Comparison of ENCODE assay signal across 20 mouse cellular contexts in the genomic region with DNA sequence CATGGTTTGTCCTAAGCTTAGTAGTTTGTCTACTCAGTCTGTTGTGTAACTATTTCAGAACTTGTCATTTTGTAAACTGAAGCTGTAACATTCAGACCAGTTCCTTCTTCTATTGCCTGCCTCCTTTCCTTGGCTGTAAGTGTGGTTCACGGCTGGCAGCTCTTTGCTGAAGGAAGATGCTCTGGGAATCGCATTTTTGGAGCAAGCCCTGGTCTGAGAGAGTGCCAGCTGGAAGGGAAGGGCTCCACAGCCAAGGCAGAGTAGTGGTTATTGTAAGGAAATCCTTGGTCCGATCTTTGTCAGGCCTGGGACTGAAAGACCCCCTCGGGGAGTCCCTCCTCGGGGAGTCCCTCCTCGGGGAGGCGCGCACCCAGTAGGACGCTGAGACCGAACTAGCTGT. TPM values are rescaled to one million over a fixed set of nuclear protein-coding genes. Genes with fewer than 3 reads are reported as not detected.
DNase-seq lines count a peak whose midpoint lies in the region; ATAC-seq lines count a peak whose summit lies in the region.
"Had no signal": no experiment of that assay in that cellular context is flagged by ENCODE, and none has a peak within 500 bp of the region (broad histone marks: within the 10 kb centered on the region; RNA-seq: fewer than 3 reads in every experiment).

No protein-coding gene starts in this region.

- 87% methylated on average over 10 of the region's 10 CpGs for WGBS in forebrain, embryonic 15.5 days
- 94% methylated on average over 10 of the region's 10 CpGs for WGBS in forebrain, embryonic 13.5 days
- 91% methylated on average over 10 of the region's 10 CpGs for WGBS in heart, embryonic 14.5 days

- H3K4me3 ChIP-seq in forebrain, embryonic 15.5 days: no peak overlapping the region
- no peak overlapping the region for H3K4me3 ChIP-seq in forebrain, embryonic 13.5 days
- H3K4me3 ChIP-seq in heart, embryonic 14.5 days (ENCODE audit: control insufficient read depth in 1 of 2, insufficient read depth in 1 of 2, low read depth in 1 of 2, low read length in 2 of 2): no peak overlapping the region
- H3K4me3 ChIP-seq: embryonic facial prominence, embryonic 15.5 days; layer of hippocampus, adult 2 months; megakaryocyte, embryonic 14.5 days; neural tube, embryonic 13.5 days had no signal

- ATAC-seq in forebrain, embryonic 15.5 days (replicated peaks): no peak
- ATAC-seq in forebrain, embryonic 13.5 days: no peak
- no peak for ATAC-seq in heart, embryonic 14.5 days (ENCODE audit: insufficient number of reproducible peaks, insufficient read depth, low FRiP score, low read depth)

- H3K27me3 ChIP-seq in forebrain, embryonic 15.5 days: no peaks in the 10 kb centered on the region
- no peaks in the 10 kb centered on the region for H3K27me3 ChIP-seq in forebrain, embryonic 13.5 days
- no peaks in the 10 kb centered on the region for H3K27me3 ChIP-seq in heart, embryonic 14.5 days (ENCODE audit: control insufficient read depth, insufficient read depth, low read length)
- H3K27me3 ChIP-seq: embryonic facial prominence, embryonic 15.5 days; megakaryocyte, embryonic 14.5 days; neural tube, embryonic 13.5 days had no signal

- peaks cover 6% of the 10 kb centered on the region; the same call in 1 of the 2 replicates for H3K4me1 ChIP-seq in forebrain, embryonic 15.5 days
- no peaks in the 10 kb centered on the region for H3K4me1 ChIP-seq in forebrain, embryonic 13.5 days
- H3K4me1 ChIP-seq in heart, embryonic 14.5 days (ENCODE audit: control insufficient read depth in 2 of 2, insufficient read depth in 2 of 2, low read length in 2 of 2): peaks cover 14 to 24% of the 10 kb centered on the region in 2 experiments
- H3K4me1 ChIP-seq: embryonic facial prominence, embryonic 15.5 days; neural tube, embryonic 13.5 days had no signal

- no peak overlapping the region for H3K4me2 ChIP-seq in forebrain, embryonic 15.5 days (replicated peaks)
- H3K4me2 ChIP-seq in forebrain, embryonic 13.5 days: no peak overlapping the region
- no peak overlapping the region for H3K4me2 ChIP-seq in heart, embryonic 14.5 days (ENCODE audit: low read length)
- H3K4me2 ChIP-seq: embryonic facial prominence, embryonic 15.5 days; neural tube, embryonic 13.5 days had no signal

- DNase-seq in heart, postnatal 10 days: no peak
- peak; percentile 52 for DNase-seq in cerebellum, adult 11 months
- peak; percentile 89 to 91 for DNase-seq in cerebellum, postnatal 10 days
- no peak for DNase-seq in kidney, adult 9 months
- DNase-seq in spleen, postnatal 4 days (ENCODE audit: low spot score in 2 of 2): no peak
- DNase-seq: adrenal gland, adult 2 months; embryo, embryonic 11 days; kidney, adult 2 months; kidney, postnatal 14 days; liver; lung, adult 18-20 months; midbrain, embryonic 14.5 days; thymus, postnatal 14 days had no signal

- H3K36me3 ChIP-seq in forebrain, embryonic 15.5 days: peaks cover 55% of the 10 kb centered on the region
- peaks cover 84% of the 10 kb centered on the region for H3K36me3 ChIP-seq in forebrain, embryonic 13.5 days (ENCODE audit: poor library complexity, severe bottlenecking)
- peaks cover 76% of the 10 kb centered on the region for H3K36me3 ChIP-seq in heart, embryonic 14.5 days (ENCODE audit: control insufficient read depth, insufficient read depth, low read length)

- intact Hi-C loops in heart, postnatal 10 days (cut with DNase I): no loop called here

- no peak overlapping the region for H3K9ac ChIP-seq in forebrain, embryonic 15.5 days (replicated peaks)
- no peak overlapping the region for H3K9ac ChIP-seq in forebrain, embryonic 13.5 days
- 0 out of 2 replicates have a peak overlapping the region, but pooled peaks have one; percentile 31 for H3K9ac ChIP-seq in heart, embryonic 14.5 days (ENCODE audit: low read length)
- H3K9ac ChIP-seq: embryonic facial prominence, embryonic 15.5 days; neural tube, embryonic 13.5 days had no signal

- H3K27ac ChIP-seq in forebrain, embryonic 15.5 days (replicated peaks): peak overlapping the region; percentile 56
- H3K27ac ChIP-seq in forebrain, embryonic 13.5 days: no peak overlapping the region
- peak overlapping the region in 1 of 2 experiments; percentile 90; a peak in 3 of 4 replicates for H3K27ac ChIP-seq in heart, embryonic 14.5 days (replicated peaks in 1 of 2; ENCODE audit: control insufficient read depth in 1 of 2, insufficient read depth in 1 of 2, low read depth in 2 of 2, low read length in 2 of 2)
- H3K27ac ChIP-seq: embryonic facial prominence, embryonic 15.5 days; layer of hippocampus, adult 2 months; neural tube, embryonic 13.5 days had no signal

- H3K9me3 ChIP-seq in forebrain, embryonic 15.5 days: no peaks in the 10 kb centered on the region
- H3K9me3 ChIP-seq in forebrain, embryonic 13.5 days (replicated peaks): no peaks in the 10 kb centered on the region
- H3K9me3 ChIP-seq in heart, embryonic 14.5 days (ENCODE audit: control insufficient read depth, low read length): no peaks in the 10 kb centered on the region
- H3K9me3 ChIP-seq: embryonic facial prominence, embryonic 15.5 days; megakaryocyte, embryonic 14.5 days; neural tube, embryonic 13.5 days had no signal

RNA-seq across cellular contexts. Expression of a gene that starts 28.2 kb away (rescaled TPM):
- 144 and 155 TPM in 2 replicates for polyA plus RNA-seq in forebrain, embryonic 15.5 days (2015; fragmentation: Nextera tagmentation; extraction: Ambion mirVana)
- polyA plus RNA-seq in forebrain, embryonic 13.5 days (2015; fragmentation: Nextera tagmentation; extraction: Ambion mirVana): 135 and 153 TPM in 2 replicates
- polyA plus RNA-seq in heart, embryonic 14.5 days (2014; fragmentation: Nextera tagmentation; extraction: Ambion mirVana): 81.3 and 88.1 TPM in 2 replicates
- total RNA-seq in heart, postnatal 10 days (2021): 10 to 100 TPM; 59.5 to 63.4 TPM

RNA-seq across cellular contexts. Expression of a gene that starts 28.2 kb away (rescaled TPM):
- polyA plus RNA-seq in forebrain, embryonic 15.5 days (2015; fragmentation: Nextera tagmentation; extraction: Ambion mirVana): 12.4 and 12.9 TPM in 2 replicates
- 13.0 and 14.2 TPM in 2 replicates for polyA plus RNA-seq in forebrain, embryonic 13.5 days (2015; fragmentation: Nextera tagmentation; extraction: Ambion mirVana)
- polyA plus RNA-seq in heart, embryonic 14.5 days (2014; fragmentation: Nextera tagmentation; extraction: Ambion mirVana): 17.8 and 19.5 TPM in 2 replicates
- total RNA-seq in heart, postnatal 10 days (2021): 10 to 100 TPM; 15.9 to 17.1 TPM

Comparison
In these comparisons a context has a peak if more than half of its experiments do, and no peak if none do; other contexts are left out.
1. DNase-seq: peak in cerebellum, adult 11 months (single experiment) and cerebellum, postnatal 10 days (2 of 2); none in heart, postnatal 10 days (0 of 2), kidney, adult 9 months (single experiment) and spleen, postnatal 4 days (0 of 2).